Mouse (Mus musculus) MEL (cell line): Measurements from ENCODE around the gene Erich6b. TPM values are rescaled to one million over a fixed set of nuclear protein-coding genes. Genes with fewer than 3 reads are reported as not detected.

Source experiments
- DNase-seq: peaks from one replicate; pipeline ENCODE4 v3.0.0; 2011; ENCODE audit warnings: low read depth, low spot score
- H3K27ac ChIP-seq: 2 replicates; pipeline ENCODE4 v1.5.1; 2012; ENCODE audit warnings: low read depth, mild to moderate bottlenecking, control low read depth, low read length, moderate library complexity; ENCODE audit not compliant: control insufficient read depth
- H3K27me3 ChIP-seq, 2 experiments: fragments of 150-350 bp in 1 of 2; sonication (generic) in 1 of 2; 2 replicates each; pipeline ENCODE4 v1.6.1; 2012; ENCODE audit warnings: low read length in 2 of 2, mild to moderate bottlenecking in 2 of 2, improper control_type of control experiment in 1 of 2, moderate library complexity in 1 of 2; ENCODE audit not compliant: insufficient read depth in 2 of 2, control insufficient read depth in 1 of 2
- H3K36me3 ChIP-seq, 2 experiments: 2 replicates each; pipeline ENCODE4 v1.6.1; 2012 to 2014; ENCODE audit warnings: low read length in 2 of 2, improper control_type of control experiment in 1 of 2, inconsistent platforms in 1 of 2, mild to moderate bottlenecking in 1 of 2; ENCODE audit not compliant: insufficient read depth in 2 of 2, control insufficient read depth in 1 of 2
- H3K4me1 ChIP-seq, 2 experiments: fragments of 150-350 bp in 1 of 2; sonication (generic) in 1 of 2; 2 replicates each; pipeline ENCODE4 v1.6.1; 2012; ENCODE audit warnings: low read length in 2 of 2, improper control_type of control experiment in 1 of 2, mild to moderate bottlenecking in 1 of 2; ENCODE audit not compliant: insufficient read depth in 2 of 2, control insufficient read depth in 1 of 2
- H3K4me3 ChIP-seq, 2 experiments: fragments of 150-350 bp in 1 of 2; sonication (generic) in 1 of 2; 2 replicates each; pipeline ENCODE4 v1.5.1; 2012; ENCODE audit warnings: low read depth in 2 of 2, low read length in 2 of 2, mild to moderate bottlenecking in 2 of 2, moderate library complexity in 2 of 2, control low read depth in 1 of 2, improper control_type of control experiment in 1 of 2; ENCODE audit not compliant: control insufficient read depth in 1 of 2, insufficient read depth in 1 of 2
- H3K79me2 ChIP-seq: 2 replicates; pipeline ENCODE4 v1.6.1; 2012; ENCODE audit warnings: mild to moderate bottlenecking, low read length, moderate library complexity; ENCODE audit not compliant: control insufficient read depth, poor library complexity, insufficient read depth
- H3K9ac ChIP-seq: 2 replicates; pipeline ENCODE4 v1.6.1; 2012; ENCODE audit warnings: low read depth, mild to moderate bottlenecking, control low read depth, low read length, moderate library complexity; ENCODE audit not compliant: control insufficient read depth, poor library complexity, severe bottlenecking
- H3K9me3 ChIP-seq: fragments of 150-350 bp; sonication (generic); replicated peaks from 2 replicates; pipeline ENCODE4 v1.6.1; 2012; ENCODE audit warnings: mild to moderate bottlenecking, low read length, improper control_type of control experiment, moderate library complexity; ENCODE audit not compliant: insufficient read depth
- CTCF ChIP-seq, 3 experiments: IDR thresholded peaks in 2 of 3; conservative IDR thresholded peaks in 1 of 3; 2 replicates each; pipeline ENCODE4 v1.5.1; 2011 to 2012; ENCODE audit warnings: low read length in 3 of 3, low read depth in 2 of 3, mild to moderate bottlenecking in 2 of 3, improper control_type of control experiment in 1 of 3, inconsistent platforms in 1 of 3, mixed read lengths in 1 of 3, moderate library complexity in 1 of 3; ENCODE audit not compliant: control insufficient read depth in 1 of 3, insufficient read depth in 1 of 3, poor library complexity in 1 of 3, severe bottlenecking in 1 of 3
- E2F4 ChIP-seq: IDR thresholded peaks from 2 replicates; pipeline ENCODE4 v1.6.1; 2011; ENCODE audit warnings: low read depth, low read length, improper control_type of control experiment, borderline replicate concordance
- ELF1 ChIP-seq: IDR thresholded peaks from 2 replicates; pipeline ENCODE4 v1.6.1; 2014; ENCODE audit warnings: low read depth, mild to moderate bottlenecking, inconsistent platforms, low read length, improper control_type of control experiment, moderate library complexity
- EP300 ChIP-seq, 2 experiments: IDR thresholded peaks; 2 replicates each; pipeline ENCODE4 v1.6.1; 2011; ENCODE audit warnings: improper control_type of control experiment in 2 of 2, low read length in 2 of 2, low read depth in 1 of 2, mild to moderate bottlenecking in 1 of 2
- GATA1 ChIP-seq: IDR thresholded peaks from 2 replicates; pipeline ENCODE4 v1.6.1; 2011; ENCODE audit warnings: low read depth, low read length, improper control_type of control experiment
- MAX ChIP-seq: IDR thresholded peaks from 2 replicates; pipeline ENCODE4 v1.6.1; 2011; ENCODE audit warnings: low read length, improper control_type of control experiment
- MAZ ChIP-seq: IDR thresholded peaks from 2 replicates; pipeline ENCODE4 v1.6.1; 2012; ENCODE audit warnings: low read depth, mild to moderate bottlenecking, inconsistent platforms, low read length, improper control_type of control experiment
- MEF2A ChIP-seq: IDR thresholded peaks from 2 replicates; pipeline ENCODE4 v1.6.1; 2014; ENCODE audit warnings: low read depth, mild to moderate bottlenecking, inconsistent platforms, low read length, improper control_type of control experiment; ENCODE audit not compliant: poor library complexity, insufficient replicate concordance, severe bottlenecking; ENCODE audit errors: extremely low read depth
- MYB ChIP-seq: IDR thresholded peaks from 2 replicates; pipeline ENCODE4 v1.6.1; 2011; ENCODE audit warnings: mild to moderate bottlenecking, low read depth, low read length, improper control_type of control experiment
- NELFE ChIP-seq: IDR thresholded peaks from 2 replicates; pipeline ENCODE4 v1.6.1; 2011; ENCODE audit warnings: low read depth, low read length, improper control_type of control experiment
- POLR2AphosphoS2 ChIP-seq: IDR thresholded peaks from 2 replicates; pipeline ENCODE4 v1.6.1; 2011; ENCODE audit warnings: low read length, improper control_type of control experiment
- RAD21 ChIP-seq: IDR thresholded peaks from 2 replicates; pipeline ENCODE4 v1.6.1; 2011; ENCODE audit warnings: mild to moderate bottlenecking, low read depth, low read length, improper control_type of control experiment
- RCOR1 ChIP-seq: IDR thresholded peaks from 2 replicates; pipeline ENCODE4 v1.6.1; 2012; ENCODE audit warnings: low read depth, mild to moderate bottlenecking, inconsistent platforms, low read length, improper control_type of control experiment
- SIN3A ChIP-seq: IDR thresholded peaks from 2 replicates; pipeline ENCODE4 v1.6.1; 2012; ENCODE audit warnings: low read length, improper control_type of control experiment, inconsistent platforms
- SMC3 ChIP-seq: IDR thresholded peaks from 2 replicates; pipeline ENCODE4 v1.6.1; 2011; ENCODE audit warnings: low read depth, low read length, improper control_type of control experiment
- TAL1 ChIP-seq: IDR thresholded peaks from 2 replicates; pipeline ENCODE4 v1.6.1; 2012; ENCODE audit warnings: mild to moderate bottlenecking, inconsistent platforms, low read length, moderate library complexity, mixed read lengths
- TCF12 ChIP-seq: IDR thresholded peaks from 2 replicates; pipeline ENCODE4 v1.6.1; 2014; ENCODE audit warnings: low read depth, mild to moderate bottlenecking, inconsistent platforms, low read length, improper control_type of control experiment, moderate library complexity
- ZKSCAN1 ChIP-seq: IDR thresholded peaks from 2 replicates; pipeline ENCODE4 v1.6.1; 2012; ENCODE audit warnings: low read depth, mild to moderate bottlenecking, inconsistent platforms, low read length, improper control_type of control experiment, moderate library complexity
- polyA plus RNA-seq, 2 experiments: library from polyadenylated mRNA; stranded (reverse) in 1 of 2; unstranded in 1 of 2; fragments of >175 nt in 1 of 2; fragments of >200 nt in 1 of 2; gene quantifications; 2 replicates each; pipeline versions ENCODE4 v1.2.1 to v1.2.4; 2012; ENCODE audit warnings: low replicate concordance in 2 of 2, low read depth in 1 of 2; ENCODE audit not compliant: insufficient read length in 2 of 2, insufficient read depth in 1 of 2, missing spikeins in 1 of 2
- total RNA-seq: library from RNA; depleted of rRNA; stranded (reverse); fragments of 300-350 nt; gene quantifications from 2 replicates; pipeline ENCODE4 v1.2.3, GENCODE M21; 2012

Gene Erich6b
- total and polyA plus RNA-seq, 3 experiments: not detected

DNA sequence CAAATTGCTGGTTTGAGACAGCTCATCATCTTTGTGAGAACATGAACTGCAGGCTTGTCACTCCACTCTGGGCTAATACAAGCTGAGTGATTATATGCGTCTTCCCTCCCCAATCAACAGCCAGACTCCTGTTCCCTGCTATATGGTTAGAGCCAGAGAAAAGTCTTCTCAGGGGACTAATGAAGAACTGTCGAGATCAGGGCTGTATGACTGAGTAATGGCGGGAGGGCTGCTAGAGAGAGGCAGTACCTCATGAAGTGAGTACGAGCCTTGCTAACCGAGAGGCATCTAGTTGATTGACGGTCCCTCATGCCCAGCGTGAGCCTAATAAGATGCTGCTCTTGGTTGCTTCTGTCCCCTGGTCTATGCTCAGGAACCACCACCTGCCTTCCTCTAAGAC is 19.1 kb upstream of the Erich6b start (continued):
- no peak for TF ChIP-seq RAD21
- no peak for TF ChIP-seq MAX
- no peak for TF ChIP-seq TAL1

- no peak overlapping the region for H3K27ac ChIP-seq
- H3K27me3 ChIP-seq: peaks cover 4 to 5% of the 10 kb centered on the region in 2 experiments; a peak in 3 of 4 replicates
- TF ChIP-seq EP300 (IDR thresholded peaks at IDR 0.05; ENCODE audit: low read depth in 1 of 2, low read length in 2 of 2) (peak in 1 of 2 experiments; percentile 36; a peak in 1 of 4 replicates), RCOR1 (peak; percentile 60), GATA1 (peak; percentile 85), TAL1 (no peak), TCF12 (peak; percentile 14; the same call in 1 of the 2 replicates), MAZ (no peak)
- TF ChIP-seq, all 39 proteins: peak for 4
- H3K9ac ChIP-seq: no peak overlapping the region
- DNase-seq: peak; percentile 48
- no peaks in the 10 kb centered on the region for H3K9me3 ChIP-seq
- peaks cover 0 to 6% of the 10 kb centered on the region in 2 experiments; a peak in 1 of 4 replicates for H3K4me1 ChIP-seq
- peaks cover 0 to 6% of the 10 kb centered on the region in 2 experiments; a peak in 2 of 4 replicates for H3K36me3 ChIP-seq
- H3K4me3 ChIP-seq: peak overlapping the region; percentile 51
- no peaks in the 10 kb centered on the region for H3K79me2 ChIP-seq
Observed at GRCm38 (mm10) chr14:75628870-75629269, 13.2 kb upstream of the Erich6b start.

- no peak overlapping the region for H3K9ac ChIP-seq
- TF ChIP-seq TAL1: no peak
- no peak for TF ChIP-seq MYB
- no peak for TF ChIP-seq CTCF (IDR thresholded peaks at IDR 0.05 in 2 of 3, conservative IDR thresholded peaks at IDR 0.05 in 1 of 3; ENCODE audit: control insufficient read depth in 1 of 3, insufficient read depth in 1 of 3, low read depth in 2 of 3, low read length in 3 of 3, poor library complexity in 1 of 3, severe bottlenecking in 1 of 3)
- TF ChIP-seq SMC3: no peak
- TF ChIP-seq MEF2A: no peak
- no peak for TF ChIP-seq EP300 (IDR thresholded peaks at IDR 0.05; ENCODE audit: low read depth in 1 of 2, low read length in 2 of 2)
- TF ChIP-seq ZKSCAN1: no peak
- TF ChIP-seq POLR2AphosphoS2: no peak
- TF ChIP-seq SIN3A: no peak
- TF ChIP-seq RCOR1: no peak
- no peak for TF ChIP-seq GATA1
- no peak for TF ChIP-seq NELFE
- TF ChIP-seq E2F4: no peak
- no peak for TF ChIP-seq MAX
- TF ChIP-seq ELF1: no peak
- no peaks in the 10 kb centered on the region for H3K9me3 ChIP-seq
- H3K79me2 ChIP-seq: no peaks in the 10 kb centered on the region
- no peak overlapping the region for H3K27ac ChIP-seq
- H3K36me3 ChIP-seq: no peaks in the 10 kb centered on the region
- peaks cover 0 to 7% of the 10 kb centered on the region in 2 experiments; a peak in 3 of 4 replicates for H3K27me3 ChIP-seq
- DNase-seq: no peak
- H3K4me3 ChIP-seq: no peak overlapping the region
- H3K4me1 ChIP-seq: no peaks in the 10 kb centered on the region
Observed at GRCm38 (mm10) chr14:75635350-75635749, 6.7 kb upstream of the Erich6b start.
